Mouse (Mus musculus): ENCODE measurements around the gene Zfp385a.

Gene Zfp385a

DNA sequence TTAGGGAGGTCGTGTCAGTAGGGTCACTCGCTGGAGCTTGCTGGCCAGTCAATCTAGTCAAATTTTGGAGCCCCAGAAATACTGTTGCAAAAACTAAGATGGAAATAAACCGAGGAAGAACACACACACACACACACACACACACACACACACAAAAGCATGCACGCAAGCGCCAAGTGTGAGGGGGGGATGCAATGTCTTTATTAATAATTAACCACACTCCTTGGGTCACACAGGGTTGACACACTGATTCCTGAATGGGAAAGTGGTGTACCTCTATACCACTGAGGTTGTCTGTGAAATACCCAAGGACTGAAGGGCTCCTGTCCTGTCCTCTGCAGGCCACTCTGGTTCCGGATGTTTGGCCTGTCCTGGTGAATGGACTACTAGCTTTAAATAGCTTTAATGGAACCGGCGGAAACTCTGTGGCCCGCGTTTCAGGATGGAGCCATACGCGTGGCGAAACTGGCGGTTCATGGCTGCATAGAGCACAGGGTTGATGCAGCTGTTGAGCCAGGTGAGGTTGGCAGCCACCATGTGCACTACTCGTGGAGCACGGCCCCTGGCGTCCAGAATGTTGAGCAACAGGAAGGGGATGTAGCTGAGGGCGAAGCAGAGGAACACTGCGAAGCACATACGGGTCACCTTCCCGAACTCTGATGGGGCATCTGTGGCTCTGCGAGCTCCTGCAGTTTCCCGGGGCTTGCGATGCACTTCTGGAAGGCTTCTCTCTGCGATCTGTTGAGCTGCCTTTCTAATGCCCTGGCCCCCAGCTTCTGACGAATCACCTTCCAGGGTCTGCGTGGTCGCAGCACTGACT is 31.6 kb downstream of the Zfp385a start:
- DNase-seq (ENCODE audit: low spot score in 2 of 2) = no peak

DNA sequence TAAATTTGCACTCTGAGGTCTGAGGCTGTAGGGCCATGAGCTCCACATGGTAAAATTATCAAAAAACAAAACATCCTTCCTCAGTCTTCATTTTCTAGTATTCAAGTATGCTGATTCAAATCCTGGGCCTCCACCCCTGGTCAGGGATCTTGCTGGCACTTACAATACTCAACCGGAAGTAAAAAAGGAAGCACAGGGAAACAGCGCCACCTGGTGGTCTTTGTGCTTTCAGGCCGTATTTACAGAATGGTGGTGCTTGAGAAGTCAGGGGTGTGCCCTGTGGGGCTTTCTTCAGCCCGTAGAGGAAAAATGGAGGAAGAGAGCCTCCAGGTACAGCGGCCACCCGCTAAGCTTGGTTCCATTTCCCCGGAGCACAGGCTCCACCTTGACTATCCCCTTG is 32.8 kb downstream of the Zfp385a start:
- peak; percentile 95 to 98 for DNase-seq (ENCODE audit: low spot score in 2 of 2)

DNA sequence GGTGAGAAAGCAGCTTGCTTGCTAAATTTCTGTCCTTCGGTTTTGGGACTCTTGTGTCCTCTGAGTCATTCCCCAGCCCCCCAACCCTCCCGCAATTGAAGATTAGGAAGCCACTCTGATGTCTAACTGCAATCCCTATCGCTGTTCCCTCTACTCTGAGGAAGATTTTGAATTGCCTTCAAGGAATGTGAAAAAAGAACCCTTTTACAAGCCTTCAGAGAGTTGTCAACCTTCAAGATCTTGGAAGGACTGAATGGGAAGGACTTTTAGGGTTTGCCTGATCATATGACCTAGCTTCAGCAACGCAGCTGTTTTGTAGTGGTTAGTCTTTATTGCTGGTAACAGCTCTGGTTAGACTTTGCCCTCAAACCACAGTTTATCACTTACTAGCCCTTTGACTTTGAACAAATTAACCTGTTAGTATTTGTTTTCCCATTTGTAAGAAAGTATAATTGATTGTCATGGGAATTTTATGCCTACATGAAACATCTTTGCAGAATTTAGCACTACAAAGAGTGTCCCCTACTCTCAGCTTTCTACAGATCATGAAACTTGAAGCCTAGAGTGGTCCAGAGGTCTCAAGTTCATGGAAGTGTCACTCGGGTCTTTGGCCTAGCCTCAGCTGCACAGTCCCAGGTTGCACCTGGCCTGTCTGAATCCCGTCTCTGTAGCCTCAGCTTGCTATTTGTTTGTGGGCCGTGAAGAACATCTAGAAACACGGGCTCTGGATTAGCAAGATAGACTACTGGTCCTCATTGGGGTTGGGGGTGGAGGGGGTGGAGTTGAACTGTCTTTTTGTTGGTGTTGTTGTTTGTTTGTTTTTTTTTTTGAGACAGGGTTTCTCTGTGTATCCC is 33.9 kb downstream of the Zfp385a start:
- no peak for DNase-seq (ENCODE audit: low spot score in 2 of 2)

DNA sequence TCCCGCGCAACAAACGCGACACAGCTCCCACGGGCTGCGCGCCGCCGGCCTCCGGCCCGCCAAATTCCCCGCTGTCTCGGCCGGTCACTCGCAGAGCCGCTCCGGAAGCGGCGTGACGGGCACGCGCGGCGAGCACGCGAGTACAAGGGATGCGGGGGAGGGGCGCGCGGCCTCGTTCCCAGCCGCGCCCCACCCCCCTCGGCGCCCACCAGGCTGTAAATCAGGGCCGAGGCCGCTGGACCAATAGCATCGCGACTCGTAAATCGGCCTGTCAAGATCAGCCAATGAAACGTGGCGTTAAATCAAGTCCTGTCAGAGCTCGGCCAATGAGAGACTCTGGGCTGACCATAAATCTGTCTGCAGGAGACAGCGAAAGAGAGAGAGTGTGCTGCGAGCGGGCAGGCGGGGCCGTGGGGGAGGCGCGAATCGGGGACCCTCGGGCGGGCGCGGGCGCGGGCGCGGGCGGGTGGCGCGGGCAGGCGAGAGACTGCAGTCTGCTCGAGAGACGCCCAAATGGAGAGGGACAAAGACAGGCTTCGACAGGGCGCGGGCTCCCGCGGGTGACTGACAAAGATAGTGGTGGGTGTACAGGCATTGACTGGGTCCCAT is 34.7 kb downstream of the Zfp385a start:
- DNase-seq (ENCODE audit: low spot score in 2 of 2) = peak; percentile 89 to 92

DNA sequence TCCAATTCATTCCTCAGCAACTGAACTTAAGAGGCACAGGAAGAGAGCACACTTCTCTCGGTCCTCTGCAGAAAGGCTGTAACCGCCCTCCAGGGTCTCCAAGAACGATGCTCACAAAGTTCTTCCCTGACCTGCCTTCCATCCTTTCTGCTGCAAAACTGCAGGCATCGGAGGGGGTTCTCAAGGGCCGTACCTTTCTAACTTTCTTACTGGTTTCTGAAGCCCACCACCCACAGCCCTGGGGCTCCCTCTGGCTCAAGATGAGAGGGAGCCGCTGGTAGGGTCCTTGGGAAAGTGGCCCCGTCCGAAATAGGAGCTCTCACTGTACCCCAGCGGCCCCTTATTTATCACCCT is 35.3 kb downstream of the Zfp385a start:
- DNase-seq (ENCODE audit: low spot score in 2 of 2) = no peak

DNA sequence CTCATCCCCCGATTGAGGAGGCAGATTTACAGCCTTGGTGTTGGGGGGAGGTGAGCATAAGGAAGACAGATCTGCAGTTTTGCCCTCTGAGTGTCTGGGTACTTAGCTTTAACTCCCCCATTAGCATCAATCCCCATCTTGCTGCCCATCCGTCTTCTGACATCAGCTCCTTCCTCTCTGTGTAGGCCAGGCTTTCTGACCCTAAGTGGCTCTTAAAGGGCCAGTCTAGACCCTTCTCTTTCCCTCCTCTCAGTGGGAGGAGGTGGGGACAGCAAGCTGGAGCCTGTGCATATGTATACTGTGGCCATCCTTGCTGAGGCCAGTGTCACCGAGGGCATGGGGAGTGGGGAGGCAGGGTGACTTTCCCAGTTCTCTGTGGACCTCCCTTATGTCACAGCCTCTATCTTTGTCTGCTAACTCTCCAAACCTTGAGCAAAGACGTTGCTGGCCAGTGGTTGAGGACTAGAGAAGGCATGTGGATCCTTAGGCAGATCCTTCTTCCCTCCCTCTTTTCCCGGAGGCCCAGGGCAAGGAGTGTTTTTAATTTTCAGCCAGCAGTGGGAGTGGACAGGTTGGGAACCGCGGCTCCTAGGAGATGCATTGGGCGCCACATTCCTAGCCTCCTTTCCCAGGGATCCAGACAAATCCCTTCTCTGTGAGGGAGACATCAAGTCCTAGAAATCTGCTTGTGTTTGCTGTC is 35.8 kb downstream of the Zfp385a start:
- no peak for DNase-seq (ENCODE audit: low spot score in 2 of 2)

DNA sequence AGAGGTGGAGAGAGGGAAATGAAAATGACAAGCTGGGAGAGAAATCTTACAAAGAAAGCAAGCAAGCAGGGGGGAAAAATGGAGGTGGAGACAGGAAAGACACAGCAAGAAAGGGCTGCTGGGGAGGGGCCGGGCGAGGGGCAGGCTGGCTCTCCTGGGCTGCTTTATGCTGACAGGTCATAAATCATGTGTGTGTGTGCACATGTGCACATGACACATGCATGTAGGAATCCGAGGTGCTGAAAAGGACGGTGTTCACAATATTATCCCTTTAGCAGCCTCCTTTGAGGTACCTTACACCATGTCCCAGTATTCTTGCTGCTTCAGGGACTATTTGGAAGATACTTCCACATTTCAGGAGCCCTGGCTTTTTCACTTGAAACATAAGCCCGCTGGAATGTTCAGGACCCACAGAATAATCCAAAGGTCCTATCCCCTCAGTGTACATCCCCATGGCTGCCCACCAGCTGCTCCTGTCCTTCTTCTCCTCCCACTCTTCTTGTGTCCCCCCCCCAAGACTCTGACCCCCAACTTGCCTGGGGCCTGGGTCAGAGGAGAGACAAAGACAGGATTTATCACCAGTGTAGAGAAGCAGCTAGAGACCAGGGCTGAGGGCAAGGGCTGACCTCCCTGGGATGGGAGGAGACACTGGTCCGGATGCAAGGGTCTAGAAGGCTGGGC is 37.4 kb downstream of the Zfp385a start:
- DNase-seq (ENCODE audit: low spot score in 2 of 2) = no peak

DNA sequence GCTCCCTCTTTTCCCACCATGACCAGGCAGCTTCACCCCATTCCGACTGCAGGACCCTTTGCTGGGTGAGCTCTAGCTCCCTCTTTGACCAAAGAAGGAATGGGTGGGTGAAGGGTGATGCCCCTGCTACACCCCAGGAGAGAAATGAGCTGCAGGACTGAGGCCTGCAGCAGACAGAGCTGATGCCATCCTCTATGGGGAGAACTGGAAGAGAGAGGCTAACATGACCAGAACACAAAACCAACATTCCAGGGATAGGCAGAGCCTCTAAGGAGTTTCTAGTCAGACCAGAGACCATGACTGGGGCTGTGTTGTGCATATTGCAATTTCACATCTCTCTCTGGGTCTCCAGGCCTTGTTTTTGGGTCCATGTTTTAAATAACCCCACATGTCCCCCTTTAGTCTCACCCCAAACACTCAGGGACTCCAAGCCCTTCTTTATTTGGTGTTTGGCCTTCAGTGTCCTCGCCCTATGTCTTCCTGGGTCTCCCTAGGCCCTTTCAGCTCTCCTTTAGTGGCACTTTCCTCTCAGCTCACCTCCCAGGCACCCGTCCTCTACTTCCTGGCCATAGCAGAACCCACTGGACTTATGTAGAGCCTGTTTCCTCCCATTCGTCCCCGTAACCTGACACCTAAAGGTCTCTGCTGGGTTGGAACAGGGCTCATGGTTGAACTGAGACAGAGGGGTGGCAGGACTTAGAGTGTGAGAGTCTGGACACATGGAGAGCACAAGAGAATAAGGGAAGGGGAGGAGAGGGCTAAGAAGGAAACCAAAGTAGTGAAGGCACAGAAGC is 38.1 kb downstream of the Zfp385a start:
- no peak for DNase-seq (ENCODE audit: low spot score in 2 of 2)

DNA sequence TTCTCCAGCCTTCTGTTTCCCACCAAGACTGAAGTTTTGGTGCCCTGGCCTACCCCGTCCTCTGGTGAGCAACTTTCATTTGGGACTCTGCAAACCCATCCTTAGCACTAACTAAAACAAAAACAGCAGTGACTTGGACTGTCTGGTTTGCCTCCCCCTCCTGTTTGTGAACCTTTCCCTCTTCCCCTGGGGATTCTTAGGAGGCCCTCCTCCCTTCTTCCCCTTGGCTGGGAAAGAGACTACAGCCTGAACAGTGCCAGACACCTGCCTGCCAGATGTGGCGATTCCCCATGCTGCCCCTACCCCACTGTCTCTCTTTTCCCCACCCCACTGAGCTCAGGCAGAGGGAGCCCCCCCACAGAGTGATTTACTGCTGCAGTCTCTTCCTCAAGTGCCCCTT is 38.8 kb downstream of the Zfp385a start:
- DNase-seq (ENCODE audit: low spot score in 2 of 2) = no peak

DNA sequence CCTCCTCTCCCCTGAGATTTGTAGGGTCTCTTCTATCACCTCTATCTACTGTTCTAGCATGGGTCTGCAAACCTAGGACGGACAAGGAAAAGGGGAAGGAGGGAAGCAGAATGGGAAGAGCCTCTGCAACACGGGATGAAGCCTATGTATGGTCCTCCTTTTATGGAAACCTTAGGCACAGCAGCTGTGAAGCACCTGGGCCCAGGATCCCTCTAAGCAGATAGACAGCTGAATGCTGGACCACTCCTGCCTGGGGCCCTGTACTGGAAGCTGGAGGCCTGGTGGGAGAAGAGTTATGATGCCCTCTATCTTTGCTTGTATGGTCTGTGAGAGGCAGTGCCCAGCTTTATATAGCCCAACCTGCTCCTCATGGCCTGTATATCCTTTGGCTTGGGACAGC is 39.3 kb downstream of the Zfp385a start:
- no peak for DNase-seq (ENCODE audit: low spot score in 2 of 2)

DNA sequence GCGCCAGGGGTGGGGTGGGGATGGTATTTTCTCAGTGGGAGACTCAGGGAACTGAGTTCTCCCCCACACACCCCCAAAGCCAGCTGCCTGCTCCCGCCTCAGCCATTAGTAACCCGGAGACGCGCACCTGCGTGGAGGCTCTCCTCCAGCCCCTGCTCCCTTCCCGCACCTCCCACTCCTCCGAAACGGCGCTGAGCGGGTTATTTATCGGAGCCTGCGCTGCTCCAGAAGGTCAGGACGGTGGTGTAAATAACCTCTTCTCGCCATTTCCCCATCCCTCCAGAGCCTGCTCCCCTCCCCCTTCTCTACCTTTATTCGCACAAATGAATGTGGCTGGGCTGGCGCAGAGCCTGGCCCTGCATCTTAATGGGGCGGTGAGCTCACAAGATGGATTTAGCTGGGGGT is 39.8 kb downstream of the Zfp385a start:
- no peak for DNase-seq (ENCODE audit: low spot score in 2 of 2)

DNA sequence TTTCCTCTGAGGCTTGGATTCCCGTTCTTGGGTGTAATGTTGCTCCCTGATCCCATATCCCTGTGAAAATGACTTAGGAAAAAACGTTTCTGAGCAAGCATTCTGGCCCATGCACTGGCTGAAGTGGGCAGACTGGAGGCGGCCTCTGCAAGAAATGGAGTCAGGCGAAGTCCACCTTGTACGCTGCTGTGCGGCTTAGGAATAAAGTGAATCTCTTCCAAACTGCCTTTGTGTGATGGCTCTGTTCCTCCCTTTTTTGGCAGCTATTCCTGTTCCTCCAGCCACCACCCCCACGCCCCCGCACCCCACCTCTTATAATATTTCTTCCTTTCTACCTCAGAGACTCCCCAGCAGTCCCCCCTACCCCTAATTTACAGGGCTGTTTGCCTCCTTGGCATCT is 40.2 kb downstream of the Zfp385a start:
- DNase-seq (ENCODE audit: low spot score in 2 of 2) = no peak

DNA sequence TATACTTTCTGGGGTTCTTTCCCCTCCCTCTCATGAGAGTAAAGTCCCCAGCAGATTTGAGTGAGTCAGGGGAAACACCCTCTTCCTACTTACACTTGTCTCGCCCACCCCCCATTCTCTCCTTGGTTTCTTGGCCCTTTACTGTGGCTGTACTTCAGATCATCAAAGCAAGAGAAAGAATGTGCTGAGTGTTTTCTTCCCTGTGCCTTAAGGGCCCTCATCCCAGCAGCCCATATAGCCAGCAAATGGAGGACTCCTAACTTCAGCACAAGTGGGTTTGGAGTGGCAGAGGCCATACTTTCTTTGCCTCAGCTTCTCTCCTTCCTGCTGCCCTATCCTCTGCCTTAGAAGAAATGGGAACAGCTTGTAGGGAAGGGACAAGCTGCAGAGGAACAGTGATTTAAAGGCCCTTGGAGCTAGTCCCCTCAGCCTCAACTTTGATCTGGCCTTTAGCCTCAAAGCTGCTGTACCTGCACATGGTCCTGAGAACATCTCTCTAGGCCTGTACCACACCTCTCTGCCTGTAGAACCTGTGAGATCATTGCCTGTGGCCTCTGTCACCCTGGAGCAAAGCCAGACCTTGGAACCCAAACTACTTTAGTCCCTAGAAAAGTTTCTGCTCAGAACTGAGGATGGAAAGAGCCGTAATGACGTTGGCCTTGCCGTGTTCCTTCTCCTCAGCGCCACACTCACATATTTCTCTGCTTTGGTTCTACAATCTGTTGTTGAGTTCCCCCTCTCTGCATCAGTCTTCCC is 40.9 kb downstream of the Zfp385a start:
- no peak for DNase-seq (ENCODE audit: low spot score in 2 of 2)

DNA sequence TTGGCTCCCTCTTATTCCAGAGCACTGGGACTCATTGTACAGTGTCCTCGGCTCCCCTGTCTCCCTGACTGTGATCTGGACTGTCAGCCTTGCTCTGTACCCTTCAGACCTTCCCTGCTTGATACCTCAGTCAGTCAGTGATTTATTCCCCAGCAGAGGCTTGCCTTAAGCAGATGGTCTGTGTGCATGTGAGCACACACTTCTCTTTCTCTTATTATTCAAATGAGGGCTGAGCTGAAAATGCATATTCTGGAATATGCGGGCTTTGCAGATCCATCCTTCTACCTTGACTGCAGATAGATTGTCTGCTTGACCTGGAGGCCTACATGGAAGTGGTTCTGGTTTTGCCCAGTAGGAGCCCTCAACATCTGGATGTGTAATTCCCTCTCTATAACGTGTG is 41.9 kb downstream of the Zfp385a start:
- DNase-seq (ENCODE audit: low spot score in 2 of 2) = no peak

DNA sequence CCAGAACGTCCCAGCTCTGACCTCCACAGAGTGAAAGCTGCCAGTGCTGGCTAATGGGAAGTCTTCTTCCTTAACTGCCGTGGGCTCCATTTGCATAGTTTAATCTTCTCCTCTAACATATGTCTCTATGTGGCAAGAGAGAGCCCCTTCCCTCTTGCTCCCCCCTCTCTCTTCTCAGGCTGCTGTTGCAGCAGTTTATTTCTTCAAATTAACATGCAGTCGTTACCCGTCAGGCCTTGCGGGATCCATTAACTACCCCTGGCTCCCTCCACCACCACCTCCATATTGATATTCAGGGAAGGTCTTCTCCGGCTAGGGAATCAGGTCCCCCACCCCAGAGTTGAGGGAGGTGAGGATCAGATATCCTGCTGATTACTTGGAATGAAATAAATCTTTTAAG is 42.6 kb downstream of the Zfp385a start:
- DNase-seq (ENCODE audit: low spot score in 2 of 2) = no peak

DNA sequence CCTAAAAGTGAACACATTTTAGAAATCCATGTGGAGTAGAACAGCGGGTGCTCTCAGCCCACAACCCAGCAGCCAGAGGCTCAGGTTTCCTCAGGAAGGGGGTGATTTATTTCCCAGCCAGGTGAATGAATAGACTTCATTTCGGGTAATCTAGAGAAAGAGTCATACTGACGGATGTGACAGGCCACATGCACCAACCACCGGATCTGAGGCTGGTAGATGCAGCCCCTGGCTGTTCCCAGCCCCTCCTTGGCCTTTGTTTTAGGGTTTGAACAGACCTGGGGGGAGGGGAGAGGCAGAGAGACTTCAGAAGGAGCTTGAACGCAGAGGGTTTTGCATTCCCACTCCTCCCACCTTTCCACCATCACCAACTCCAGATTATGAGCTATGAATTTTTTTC is 44.0 kb downstream of the Zfp385a start:
- no peak for DNase-seq (ENCODE audit: low spot score in 2 of 2)

DNA sequence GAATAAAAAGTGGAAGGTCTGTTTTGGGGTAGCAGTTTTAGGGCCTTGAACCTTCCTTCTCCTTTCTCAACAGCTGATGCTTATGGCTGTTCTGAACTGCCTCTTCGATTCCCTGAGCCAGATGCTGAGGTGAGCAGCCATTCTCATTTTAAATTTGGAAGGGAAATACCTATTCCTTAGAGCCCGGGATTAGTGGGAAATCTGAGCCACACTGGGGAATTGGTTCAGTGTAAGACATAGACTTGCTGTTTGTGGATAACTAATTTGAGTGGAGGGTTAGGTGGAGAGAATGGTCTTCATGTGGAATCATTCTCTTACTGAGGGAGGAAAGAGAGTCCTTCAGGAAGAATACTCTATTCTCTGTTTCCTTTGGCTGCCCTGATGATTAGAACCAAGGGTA is 45.2 kb downstream of the Zfp385a start:
- no peak for DNase-seq (ENCODE audit: low spot score in 2 of 2)

DNA sequence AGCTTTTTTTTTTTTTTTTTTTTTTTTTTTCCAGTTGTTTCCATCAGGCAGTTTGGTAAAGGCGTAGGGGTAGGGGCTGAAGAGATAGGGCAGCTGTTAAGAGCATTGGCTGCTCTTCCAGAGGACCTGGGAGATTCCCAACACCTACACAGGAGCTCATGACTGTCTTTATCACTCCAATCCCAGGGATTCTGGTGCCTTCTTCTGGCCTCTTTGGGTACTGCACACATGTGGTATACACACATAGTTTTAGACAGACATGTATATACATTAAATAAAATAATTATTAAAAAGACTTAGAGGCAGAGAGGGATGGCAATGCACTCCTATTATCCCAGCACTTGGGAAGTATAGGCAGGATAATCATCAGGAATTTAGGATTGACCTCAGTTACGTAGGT is 46.5 kb downstream of the Zfp385a start:
- DNase-seq (ENCODE audit: low spot score in 2 of 2) = no peak

DNA sequence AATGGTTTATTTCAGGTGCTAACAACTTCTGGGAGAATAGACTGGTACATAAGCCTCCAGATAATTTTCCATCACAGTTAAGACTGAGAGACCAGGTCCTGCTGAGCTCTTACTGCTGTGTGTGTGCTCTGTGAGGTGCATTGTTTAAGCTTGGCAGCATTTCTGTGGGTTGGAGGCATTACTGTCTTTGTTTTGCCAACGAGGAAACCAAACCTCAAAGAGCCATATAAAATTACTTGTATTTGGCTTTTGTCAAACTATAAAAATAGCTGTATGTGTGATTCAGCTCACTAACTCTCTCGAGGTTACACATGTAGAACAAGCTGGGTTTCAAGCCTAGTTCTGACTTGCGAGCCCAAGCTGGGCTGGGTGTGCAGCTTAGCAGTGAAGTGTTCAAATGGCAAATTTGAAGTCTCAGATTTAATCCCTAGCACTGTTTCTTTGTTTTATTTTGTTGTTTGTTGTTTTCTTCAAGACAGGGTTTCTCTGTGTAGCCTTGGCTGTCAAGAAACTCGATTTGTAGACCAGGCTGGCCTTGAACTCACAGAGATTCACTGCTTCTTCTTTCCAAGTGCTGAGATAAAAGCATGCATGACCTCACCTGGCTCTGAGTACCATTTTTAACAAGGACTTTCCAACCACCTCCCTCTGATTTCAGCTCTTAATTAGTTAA is 47.1 kb downstream of the Zfp385a start:
- DNase-seq (ENCODE audit: low spot score in 2 of 2) = no peak
